Mouse (Mus musculus) lung, adult 18-20 months (tissue): Measurements from ENCODE around the gene Ptprd.

ENCODE experiments used
- DNase-seq, 2 experiments: peaks; one replicate each; pipeline ENCODE4 v3.0.0; 2022; ENCODE audit warnings: mixed read lengths in 2 of 2

Gene Ptprd

DNA sequence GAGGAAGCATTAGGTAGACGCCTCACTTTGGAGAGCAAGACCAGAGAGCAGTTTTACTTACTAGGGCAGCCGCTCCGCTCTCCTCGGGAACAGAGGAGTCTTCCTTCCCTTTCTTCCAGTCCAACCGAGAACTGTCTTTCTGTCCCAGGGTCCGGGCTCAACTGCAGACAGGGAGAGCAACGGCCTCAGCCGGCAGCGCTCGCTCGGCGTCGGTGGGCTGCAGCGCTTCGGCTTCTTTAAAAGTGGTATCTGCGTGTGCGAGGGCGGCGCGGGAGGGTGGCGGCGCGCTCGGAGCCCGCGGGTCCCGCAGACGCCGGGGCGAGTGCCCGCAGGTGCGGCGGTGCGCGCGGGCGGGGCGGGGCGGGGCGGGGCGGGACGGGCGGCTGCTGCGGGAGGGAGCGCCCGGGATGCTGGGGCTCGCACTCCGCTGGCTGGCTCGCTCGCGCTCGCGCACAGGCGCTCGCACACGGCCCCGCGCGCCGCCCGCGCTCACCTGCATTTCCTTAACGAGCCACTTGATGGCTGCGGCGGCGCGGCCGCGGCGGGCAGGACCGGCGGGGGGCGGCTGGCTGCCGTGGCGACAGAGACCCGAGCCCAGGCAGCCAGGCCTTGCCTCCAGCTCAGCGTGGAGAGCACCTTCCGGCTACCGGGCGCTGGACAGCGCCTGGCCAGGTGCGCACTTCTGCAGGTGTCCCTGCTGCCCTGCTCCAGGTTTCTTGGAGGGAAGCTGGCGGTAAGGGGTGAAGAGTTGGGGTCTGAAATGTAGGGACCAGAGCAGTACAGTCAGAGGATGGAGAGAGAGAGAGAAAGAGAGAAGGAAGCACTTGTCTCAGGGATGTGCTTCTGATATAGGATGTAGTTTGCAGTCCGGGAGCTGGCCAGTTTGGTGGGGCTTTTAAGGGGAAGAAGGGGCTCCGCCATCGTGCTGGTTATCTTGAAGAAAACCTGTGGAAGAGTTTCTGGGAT, at the start of gene Ptprd:
Gene Ptprd, minus strand, starts transcription at position 433 of the 966 bp plus-strand sequence.
- no peak for DNase-seq

DNA sequence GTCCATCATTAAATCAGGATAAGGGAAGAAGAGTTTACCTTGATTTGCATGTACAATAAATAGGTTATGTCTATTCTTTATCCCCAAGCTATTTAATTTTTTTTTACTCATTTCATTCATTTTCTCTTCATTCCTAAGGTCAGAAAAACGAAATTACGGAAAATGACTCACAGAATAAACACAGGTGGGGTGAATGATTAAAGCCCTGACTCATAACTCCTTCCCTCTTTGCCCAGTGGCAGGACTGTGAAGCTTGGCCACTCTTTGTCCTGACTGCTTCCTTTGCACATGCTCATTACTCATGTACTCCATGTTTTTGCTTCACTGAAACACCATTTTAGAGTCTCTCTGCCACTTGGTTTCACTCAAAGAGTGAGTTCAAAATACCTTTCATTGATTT, 24.1 kb upstream of the Ptprd start:
- DNase-seq = no peak

DNA sequence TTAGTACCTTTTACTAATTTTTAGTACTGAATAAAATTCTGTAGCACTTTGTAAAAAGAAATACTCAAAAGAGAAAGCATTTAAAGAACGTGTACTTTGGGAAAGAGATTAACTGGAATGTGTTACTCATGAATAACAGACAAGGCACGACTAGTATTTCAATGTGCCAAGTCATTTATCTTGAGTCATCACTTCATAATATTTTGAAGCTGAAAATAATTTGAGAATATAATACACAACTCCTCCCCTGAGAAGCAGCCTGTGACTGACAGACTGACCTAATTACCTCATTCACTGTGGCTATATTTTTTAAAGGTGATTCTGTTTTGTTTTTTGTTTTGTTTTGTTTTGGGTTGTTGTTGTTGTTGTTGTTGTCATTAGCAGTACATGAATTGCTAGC, 23.6 kb upstream of the Ptprd start:
- no peak for DNase-seq

DNA sequence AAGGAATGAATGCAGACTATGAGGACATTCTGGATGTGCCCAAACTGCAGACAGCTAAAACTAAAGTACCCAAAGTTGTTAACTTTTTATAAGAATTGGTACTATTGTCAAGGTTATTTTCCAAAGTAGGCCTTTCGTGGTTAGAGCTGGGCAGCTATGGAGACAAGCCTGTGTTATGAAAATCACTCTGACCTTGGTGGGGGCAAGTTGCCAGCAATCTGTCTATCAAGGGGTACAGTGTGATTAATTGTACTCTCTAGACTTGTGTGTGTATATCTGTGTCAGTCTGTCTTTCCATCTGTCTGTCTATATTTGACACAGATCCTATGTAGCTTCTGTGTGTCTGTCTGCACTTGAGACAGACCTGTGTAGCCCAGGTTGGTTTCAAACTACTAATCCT, 22.9 kb upstream of the Ptprd start:
- DNase-seq = no peak

DNA sequence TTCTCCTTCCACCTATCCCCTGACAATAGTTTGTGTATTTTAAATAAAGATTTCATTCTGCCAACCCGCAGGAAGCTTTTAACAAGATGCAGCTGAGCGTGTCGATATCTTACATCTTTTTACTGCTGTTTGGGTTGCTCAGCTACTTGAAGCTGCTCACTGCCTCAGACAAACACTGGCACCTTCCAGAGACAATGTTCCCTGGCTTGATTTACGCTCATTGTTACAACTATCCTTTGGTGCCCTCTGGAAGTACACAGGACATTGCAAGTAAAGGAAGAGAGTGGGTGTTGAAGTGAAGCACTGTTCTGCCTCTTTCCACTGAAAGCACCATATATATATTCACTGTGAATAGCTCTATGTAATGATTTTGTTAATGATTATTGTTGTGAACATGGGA, 2.2 kb upstream of the Ptprd start:
- no peak for DNase-seq

DNA sequence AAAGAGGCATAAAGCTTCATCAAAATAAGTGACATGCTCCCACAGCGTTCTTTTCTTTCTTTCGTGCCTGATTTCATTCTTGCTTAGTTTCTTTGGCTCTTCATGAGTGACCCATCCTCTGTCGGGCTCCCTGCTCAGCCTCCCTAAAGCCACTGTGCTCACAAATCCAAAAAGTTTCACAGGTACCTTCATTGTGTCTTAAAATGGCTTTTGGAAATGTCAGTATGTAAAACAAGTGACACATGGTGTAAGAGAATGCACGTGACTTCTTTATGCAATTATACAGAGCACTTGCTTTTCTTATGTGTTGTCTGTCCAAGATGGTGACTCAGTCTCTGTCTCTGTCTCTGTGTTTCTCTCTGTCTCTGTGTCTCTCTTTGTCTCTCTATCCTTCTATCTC, 1.2 kb upstream of the Ptprd start:
- DNase-seq = no peak

DNA sequence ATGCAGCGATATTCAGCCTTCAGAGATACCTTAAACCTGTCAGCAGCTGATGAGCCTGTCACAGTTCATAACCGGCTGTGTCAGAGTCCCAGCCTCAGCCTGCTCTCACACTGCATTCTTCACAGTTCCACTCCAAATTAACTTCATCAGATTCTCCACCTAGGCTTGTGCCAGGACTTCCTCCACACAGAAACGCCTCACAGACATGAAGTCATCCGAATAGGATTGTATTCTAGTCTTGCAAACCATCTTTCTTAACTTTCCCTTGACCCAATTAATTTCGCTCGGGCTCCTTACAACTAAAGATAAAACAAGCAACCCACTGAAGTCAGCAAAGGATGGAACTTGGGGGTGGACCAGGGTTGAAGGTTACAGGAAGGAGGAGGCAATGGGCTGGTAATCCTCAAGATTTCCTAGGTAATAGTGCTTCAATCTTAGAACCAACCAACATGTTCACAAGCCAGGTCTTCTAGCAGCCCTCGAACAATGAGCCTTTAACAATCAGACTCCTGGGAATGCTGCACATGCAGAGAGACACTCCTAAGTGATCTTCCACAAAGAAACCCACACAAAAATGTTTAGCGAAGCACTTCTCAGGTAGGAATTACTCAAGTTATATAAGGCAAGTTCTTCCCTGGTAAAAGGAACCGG, 758 bp downstream of the Ptprd start:
- no peak for DNase-seq

DNA sequence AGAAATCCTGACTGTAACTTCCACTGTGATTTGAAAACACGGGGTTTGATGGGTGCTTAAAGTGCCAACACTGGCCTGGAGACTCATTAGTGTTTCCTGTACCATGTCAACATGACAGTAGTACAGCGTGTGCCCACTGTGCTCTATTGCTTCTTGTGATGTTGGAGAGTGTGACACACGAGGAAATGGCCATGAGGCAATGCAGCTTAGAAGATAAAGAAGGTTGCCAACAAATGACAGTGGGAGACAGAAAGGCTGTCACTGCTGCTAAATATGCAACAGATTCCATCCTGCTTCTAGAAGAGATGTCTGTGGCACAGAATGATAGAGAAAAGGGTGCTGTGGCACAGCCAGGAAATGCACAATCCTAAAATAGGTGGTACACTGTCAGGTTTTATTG, 6.7 kb downstream of the Ptprd start:
- DNase-seq = no peak

DNA sequence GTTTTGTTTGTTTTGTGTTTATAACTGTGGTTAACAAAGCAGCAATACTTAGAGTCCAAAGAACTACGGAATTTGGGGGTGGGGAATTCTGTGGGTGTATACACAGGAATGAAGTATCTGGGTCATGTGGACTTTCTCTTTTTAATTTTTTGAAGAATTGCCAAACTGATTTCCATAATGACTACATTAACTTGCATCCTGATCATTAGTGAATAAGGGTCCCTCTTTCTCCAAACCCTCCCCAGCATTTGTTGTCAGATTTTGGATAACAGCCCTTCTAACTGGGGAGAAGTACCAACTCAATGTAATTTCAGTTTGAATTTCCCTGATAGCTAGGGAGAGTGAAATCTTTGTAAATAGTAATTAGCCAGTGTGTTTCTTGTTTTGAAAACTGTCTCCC, 43.3 kb downstream of the Ptprd start:
- DNase-seq = no peak

DNA sequence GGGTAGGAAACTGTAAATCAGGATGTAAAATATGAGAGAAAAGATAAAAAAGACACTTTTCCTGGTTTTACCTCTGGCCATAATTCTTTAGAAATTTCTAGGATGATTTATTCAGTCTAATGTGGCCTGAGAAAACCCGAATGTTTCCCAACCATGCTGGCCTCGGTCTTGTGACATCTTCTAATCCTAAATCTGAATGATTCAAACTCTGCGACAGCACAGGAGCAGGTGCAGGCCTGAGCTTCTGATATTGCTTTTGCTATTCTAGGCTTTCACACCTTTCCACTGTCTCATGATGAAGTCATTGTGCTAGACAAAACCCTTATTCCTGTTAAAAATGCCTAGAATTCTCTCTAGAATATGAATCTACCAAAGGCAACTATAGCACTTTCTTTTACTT, 51.3 kb downstream of the Ptprd start:
- no peak for DNase-seq

DNA sequence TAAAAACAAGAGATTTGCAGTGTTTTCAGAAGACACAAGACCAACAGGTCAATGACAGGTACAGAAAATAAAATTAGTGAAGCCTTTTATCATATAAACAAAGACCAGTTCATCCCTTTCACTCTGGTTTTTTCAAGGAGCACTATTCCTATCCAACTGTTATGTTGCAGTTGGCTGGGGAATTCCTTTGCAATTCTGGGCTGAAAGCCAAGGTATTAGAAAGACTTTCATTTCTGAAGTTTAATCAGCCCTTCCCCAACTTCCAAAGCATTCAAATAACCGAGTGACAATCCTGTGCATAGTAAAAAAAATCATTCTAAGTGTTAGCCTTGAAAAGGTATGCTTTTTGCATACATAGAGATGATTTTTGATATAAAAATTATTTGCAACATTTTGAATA, 61.2 kb downstream of the Ptprd start:
- no peak for DNase-seq

DNA sequence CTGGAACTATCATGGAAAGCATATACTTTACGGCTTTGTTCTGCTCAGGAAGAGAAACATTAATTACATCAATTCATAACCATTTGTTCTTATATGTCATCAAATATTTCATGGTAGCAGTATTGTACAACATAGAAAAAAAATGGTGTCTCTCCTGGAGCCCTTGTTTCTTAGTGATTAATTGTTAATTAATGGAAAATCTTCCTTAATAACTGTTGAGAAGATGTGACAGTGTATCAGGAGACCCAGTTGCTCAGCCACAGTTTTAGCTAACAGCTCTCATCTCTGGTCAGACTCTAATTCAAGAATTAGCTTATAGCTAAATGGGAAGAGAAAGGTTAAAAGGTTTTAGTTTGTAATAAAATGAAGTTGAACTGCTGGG, 69.0 kb downstream of the Ptprd start:
- DNase-seq = no peak

DNA sequence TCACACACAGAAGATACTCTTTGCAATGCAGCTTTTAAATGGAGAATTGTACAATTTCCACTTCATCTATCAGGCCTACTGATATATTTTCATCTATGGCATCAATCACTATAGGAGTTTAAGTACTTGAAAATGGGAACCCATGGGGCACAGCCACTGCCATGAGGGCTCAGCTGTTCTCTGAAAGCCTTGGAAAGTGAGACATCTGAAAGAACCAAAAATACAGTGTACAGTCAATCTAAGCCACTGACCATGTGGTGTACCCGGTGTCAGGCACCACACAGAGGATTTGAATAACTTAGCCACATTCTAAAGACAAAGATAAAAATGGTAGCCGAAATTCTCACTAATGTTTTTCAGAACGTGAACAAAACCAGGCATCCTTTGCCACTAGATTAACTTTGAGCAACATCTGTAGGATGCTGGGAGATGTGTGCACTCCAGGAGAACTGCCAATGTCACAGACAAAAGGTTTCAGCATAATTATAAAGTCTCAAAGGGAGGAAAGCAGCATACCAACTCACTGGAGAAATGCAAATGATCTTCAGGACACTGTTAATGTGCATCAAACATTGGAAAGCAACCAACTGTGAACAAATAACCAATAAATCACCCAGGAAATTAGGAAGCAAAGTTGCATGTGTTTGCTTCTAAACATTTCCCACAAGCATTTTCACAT, 69.5 kb downstream of the Ptprd start:
- no peak for DNase-seq

DNA sequence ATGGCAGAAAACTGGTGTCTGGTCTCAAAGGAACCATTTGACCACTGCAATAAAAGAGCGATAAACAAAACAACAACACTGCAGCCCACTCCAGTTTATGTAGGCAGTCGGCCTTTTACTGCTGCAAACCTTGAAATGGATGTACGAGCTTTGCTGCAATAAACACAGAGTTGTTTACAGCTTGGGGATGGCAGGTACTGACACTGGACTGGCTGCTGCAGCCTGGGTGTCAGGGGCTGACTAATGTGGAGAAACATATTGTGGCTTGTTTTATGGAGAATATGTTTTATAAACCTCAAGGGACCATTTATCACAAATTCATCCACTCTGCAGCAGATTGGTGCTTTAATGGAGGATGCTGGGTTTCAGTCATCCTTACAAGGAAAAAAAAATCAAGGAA, 100.9 kb downstream of the Ptprd start:
- no peak for DNase-seq

DNA sequence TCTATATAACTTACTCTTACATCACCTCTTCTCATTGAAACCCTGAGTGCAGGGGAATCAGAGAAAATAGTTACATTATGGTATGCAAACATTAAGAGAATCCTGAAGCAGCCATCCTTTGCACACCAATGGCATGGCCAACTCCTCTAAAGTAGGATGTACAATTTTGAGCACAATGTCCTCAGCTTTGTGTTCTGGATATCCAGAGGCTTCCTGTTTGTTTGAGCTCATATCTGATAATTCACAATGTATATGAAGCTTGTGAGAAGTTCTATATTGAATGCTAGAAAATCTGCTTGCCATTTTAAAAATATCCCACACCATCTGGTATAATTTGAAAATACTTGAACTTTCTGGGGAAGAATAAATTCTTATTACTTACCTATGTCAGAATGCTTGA, 114.2 kb downstream of the Ptprd start:
- no peak for DNase-seq

DNA sequence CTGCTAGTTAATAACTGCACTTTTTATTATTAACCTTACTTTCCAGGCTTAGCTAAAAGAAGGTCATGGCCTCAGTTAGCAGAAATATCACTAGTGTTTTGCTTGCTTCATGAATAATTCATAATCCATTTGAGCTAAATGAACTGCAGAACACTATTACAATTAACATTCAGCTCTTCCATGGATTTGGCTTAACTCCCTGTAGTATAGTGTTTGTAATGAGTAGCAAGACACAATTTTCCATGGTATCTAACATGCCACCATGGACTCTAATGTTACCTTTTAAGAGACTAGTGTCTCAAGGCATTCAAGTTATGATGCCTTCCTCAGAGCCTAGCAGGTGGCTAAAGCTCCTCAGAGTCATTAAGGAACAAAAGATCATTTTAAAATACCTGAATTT, 129.0 kb downstream of the Ptprd start:
- DNase-seq = no peak

DNA sequence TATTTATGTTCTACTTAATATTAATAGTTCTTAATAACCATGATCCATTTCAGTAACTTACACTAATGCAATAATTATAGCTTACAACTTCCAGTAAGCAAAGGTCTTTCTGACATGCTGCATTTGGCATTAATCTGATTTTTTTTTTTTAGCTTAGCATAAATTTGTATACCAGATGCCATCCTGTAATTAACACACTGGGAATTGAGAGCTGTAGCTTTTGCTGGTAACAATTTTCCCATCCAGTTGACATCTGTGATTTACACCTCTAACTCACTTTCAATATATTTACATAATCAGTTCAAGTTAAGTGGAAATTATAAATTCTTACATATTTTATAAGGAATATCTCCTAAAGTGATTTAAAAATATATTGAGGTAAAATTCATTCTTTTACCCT, 134.3 kb downstream of the Ptprd start:
- DNase-seq = no peak

DNA sequence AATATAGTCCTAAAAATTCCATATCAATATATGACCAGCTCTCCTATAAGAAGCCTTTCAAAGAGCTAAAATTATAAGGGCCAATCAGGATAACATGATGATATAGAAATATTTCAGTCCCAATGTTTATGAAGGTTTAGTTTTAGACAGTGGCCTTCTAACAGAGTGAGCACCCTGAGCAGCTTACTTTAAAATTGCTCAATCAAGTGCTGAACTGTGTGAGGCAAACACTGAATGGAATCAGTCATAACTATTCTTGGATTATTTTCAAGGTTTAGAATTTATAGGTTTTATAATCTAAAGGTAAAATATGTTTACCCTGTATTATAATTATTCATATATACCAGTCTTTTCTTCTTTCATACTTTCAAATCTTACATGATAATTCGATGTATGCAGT, 134.7 kb downstream of the Ptprd start:
- DNase-seq = no peak

DNA sequence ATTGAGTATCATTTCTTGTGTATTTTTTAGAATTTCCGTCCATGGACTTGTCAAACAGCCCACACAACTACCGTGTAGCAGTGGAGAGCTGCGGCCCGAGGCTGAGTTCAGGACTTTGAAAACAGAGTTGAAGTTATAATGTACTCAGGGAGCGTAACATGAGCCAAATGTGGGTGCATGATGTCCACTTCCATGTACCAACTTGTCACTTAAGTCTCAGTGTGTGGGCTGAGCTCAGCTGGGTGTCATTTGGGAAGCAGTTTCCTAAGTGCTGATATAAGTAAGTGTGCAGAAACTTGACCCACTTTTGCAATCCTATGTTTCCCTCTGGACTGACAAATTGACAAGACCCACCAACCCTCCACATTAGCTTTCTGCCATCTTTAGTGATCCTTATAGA, 173.4 kb downstream of the Ptprd start:
- no peak for DNase-seq

DNA sequence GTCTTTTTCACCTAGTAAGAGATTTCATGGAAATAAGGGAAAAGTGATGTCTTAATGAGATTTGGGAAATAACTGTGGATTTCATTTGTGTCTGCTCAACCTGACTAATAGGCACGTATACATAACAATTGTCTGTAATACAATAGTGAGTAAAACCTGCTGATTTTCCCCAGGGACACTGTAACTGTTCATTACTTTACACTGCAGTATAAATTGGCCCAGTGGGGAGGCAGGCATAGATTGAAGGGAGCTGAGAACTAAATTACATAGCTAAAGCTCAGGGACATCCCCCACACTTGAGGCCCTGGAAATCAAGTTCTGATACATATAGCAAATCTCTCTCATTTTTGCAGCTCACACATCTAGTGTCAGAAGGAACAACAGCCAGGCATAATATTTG, 209.7 kb downstream of the Ptprd start:
- DNase-seq = no peak

DNA sequence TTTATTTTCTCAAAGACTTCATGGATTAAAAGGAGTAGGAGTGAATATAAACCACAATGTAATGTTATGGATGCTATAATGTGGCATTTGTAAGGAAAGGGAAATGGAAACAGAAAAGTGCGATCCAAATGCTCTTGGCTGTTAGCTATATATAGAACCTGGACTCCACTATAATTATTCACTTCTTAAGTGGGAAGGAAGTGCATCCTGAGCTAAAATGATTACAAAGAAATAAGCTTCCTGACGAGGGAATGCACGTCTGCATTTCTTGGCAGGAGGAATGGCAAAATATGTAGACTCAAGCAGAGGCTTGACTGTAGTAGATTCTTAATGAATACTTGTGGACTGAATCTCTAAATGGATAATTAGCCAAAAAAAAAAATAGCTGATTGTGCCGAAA, 219.1 kb downstream of the Ptprd start:
- DNase-seq = no peak

DNA sequence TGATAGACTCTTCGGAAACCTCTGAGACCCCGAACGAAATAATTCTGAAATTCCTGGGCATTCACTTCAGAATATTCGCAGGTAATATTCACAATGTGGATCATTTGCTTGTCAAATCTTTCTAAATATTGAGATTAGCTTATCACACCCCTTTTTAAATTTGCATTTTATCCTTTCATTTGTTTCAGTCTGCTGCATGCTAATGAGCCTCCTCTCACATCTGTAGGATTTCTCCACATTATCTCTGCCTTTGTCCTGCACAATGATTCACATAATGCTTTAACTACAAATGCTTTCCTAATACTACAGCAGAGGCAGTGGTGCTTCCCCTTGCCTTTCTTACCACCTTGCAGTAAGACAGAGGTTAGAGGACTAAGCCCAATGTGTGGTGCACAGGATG, 229.7 kb downstream of the Ptprd start:
- no peak for DNase-seq

DNA sequence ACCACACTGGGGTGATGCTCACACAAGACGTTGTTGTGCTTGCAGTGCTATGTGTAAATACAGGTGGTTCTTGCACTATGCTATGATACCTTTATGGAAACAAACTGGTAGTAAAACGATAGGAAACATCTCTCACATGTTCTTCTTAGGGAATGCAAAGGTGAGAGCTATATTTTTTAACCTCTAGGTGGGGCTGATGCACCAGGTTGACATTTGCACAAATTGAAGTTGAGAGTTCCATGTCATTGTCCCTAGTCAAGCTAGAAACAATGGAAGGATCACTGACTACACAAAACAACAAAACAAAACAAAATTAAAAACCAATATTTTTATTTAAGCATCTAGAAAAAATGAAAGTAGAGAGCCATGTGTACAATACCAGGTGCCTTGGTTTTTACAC, 250.1 kb downstream of the Ptprd start:
- DNase-seq = no peak

DNA sequence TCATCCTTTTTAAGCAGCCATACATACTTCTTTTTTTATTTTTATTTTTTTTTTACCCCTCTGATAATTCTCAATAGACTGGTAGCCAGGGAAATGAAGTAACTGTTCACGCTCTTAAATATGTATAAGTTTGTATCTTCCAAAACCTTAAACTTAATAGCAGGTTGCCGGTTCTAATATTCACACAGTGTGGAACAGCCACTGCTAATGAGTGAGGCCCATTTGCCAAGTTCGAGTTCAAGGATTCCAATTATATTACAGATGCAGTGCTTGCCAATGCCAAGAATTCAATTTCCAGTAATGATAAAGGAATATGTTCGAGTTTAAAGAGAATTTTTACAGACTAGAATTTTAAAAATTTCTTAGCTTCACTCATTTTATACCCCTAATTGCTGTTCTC, 322.3 kb downstream of the Ptprd start:
- no peak for DNase-seq
